Mouse (Mus musculus): ENCODE results near the gene Wfdc1. TPM values are rescaled to one million over a fixed set of nuclear protein-coding genes. Genes with fewer than 3 reads are reported as not detected.

Gene Wfdc1
- total RNA-seq, 2 experiments from 2014 or later: 33.5 to 40.7 TPM

DNA sequence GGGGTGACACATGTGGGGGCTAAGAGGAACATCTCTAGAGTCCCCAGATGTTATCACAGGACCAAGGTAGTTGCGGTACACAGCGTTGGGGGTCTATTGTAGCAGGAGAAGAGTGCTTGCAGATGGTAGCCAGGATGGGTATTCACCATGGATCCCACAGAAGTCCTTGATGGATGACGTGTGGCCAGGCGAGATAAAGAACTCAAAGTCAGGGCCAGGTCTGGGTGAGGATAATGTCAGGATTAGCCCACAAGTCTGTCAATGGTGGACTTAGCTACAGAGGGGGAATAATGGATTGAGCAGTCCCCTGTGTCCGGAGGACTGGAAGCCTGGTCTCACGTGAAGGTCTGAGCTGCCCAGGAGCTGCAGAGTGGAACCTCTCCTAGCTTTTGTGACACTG is 58.4 kb downstream of the Wfdc1 start:
- intact Hi-C loops (cut with DNase I): no loop called here
- no peak for DNase-seq

DNA sequence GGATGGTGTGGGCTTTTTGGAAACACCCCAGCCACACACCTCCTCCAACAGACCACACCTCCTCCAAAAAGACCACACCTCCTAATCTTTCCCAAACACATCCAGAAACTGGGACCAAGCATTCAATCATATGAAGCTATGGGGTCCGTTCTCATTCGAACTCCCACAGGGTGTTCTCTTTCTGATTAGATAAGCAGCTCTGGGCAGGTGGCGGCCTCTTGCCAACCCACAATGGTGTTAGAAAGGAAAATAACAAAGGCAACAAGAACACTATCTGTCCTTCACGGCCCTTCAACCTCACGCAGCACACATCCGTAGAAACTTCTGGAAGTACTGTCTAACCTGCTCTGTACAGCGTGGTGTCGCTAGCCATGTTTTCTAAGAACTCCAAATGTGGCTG is 60.9 kb downstream of the Wfdc1 start:
- intact Hi-C loops (cut with DNase I): no loop called here
- no peak for DNase-seq

- intact Hi-C loops (cut with DNase I): no loop called here
Observed at GRCm38 (mm10) chr8:119728351-119728895, 62.3 kb downstream of the Wfdc1 start.

DNA sequence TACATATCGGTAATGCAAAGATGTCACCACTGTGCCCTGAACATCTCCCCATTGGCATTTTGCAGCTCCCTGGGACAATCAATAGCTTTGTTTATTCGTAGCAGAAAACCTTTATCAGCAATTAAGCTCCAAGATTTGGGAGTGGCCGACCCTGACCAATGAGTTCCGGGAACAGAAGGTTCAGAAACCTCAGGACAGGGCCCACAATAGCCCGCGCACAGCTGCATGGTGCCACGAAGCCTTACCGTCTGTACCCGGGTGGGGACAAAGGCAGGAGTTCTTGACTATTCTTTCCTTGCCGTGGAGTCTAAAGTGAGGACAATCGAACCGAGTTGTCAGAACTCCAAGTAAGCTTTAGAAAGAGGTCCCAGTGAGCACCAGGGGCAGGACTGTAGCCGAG is 65.9 kb downstream of the Wfdc1 start:
- intact Hi-C loops (cut with DNase I): no loop called here
- no peak for DNase-seq

More at GRCm38 (mm10) chr8:119728351-119728895, 62.3 kb downstream of the Wfdc1 start:
- DNase-seq: no peak

DNA sequence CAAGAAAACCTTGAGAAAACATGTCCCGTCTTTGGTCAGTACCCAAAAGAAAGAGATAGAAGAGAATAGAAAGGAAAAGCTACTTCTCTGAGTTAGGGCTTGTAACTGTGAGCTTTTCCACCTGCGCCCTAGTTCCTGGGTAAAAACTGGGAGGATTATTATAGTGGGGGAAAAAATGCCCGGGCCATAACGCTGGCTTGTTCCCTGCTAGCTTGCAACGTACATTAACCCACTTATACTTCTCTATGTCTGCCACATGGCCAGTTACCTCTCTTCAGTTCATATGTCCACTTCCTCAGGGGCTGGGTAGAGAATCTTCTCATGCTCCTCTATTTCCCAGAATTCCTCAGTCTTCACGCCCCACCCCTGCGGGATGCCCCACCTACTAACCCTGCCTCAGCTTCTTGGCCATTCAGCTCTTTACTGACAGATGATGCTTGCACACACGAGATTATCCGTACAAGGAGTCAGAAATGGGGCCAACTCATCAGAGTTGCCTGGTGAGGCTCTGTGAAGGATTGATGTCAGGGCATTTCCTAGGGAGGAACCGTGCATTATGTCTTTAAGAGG is 70.3 kb downstream of the Wfdc1 start:
- intact Hi-C loops (cut with DNase I): no loop called here
- no peak for DNase-seq

GRCm38 (mm10) chr8:119737093-119737900 is 71.1 kb downstream of the Wfdc1 start:
- no peak for DNase-seq
- intact Hi-C loops (cut with DNase I): no loop called here

Other genes with a start within 250 kb of the Wfdc1 start
- gene Osgin1, start 232.2 kb upstream of the Wfdc1 start, total RNA-seq (2021): 1 to 10 TPM; 4.6 to 7.4 TPM
- gene Necab2, start 219.6 kb upstream of the Wfdc1 start, total RNA-seq (2021): not detected
- not detected for gene Slc38a8, start 164.7 kb upstream of the Wfdc1 start, total RNA-seq (2021)
- gene Mbtps1, start 107.6 kb upstream of the Wfdc1 start, total RNA-seq (2021): 10 to 100 TPM; 39.7 to 41.3 TPM
- 10 to 100 TPM; 19.1 to 21.1 TPM for gene Hsdl1, start 91.2 kb upstream of the Wfdc1 start, total RNA-seq (2021)
- not detected for gene Dnaaf1, start 91.1 kb upstream of the Wfdc1 start, total RNA-seq (2021)
- 1 to 10 TPM; 3.6 to 3.8 TPM for gene Taf1c, start 61.1 kb upstream of the Wfdc1 start, total RNA-seq (2021)
- gene Adad2, start 53.6 kb upstream of the Wfdc1 start, total RNA-seq (2021): not detected
- gene Kcng4, start 30.7 kb upstream of the Wfdc1 start, total RNA-seq (2021): under 1 TPM; 0.11 to 0.22 TPM
- not detected for gene Atp2c2, start 33.6 kb downstream of the Wfdc1 start, total RNA-seq (2021)
- gene Tldc1, start 112.1 kb downstream of the Wfdc1 start, total RNA-seq (2021): 10 to 100 TPM; 11.1 to 13.3 TPM
- gene Cotl1, start 174.2 kb downstream of the Wfdc1 start, total RNA-seq (2021): 10 to 100 TPM; 17.5 to 19.0 TPM
- gene Klhl36, start 195.9 kb downstream of the Wfdc1 start, total RNA-seq (2021): 1 to 10 TPM; 2.5 to 2.6 TPM
- 10 to 100 TPM; 45.5 to 50.8 TPM for gene Usp10, start 244.0 kb downstream of the Wfdc1 start, total RNA-seq (2021)
- gene Gm20388, start 244.5 kb downstream of the Wfdc1 start, total RNA-seq (2021): 1 to 10 TPM; 3.5 to 4.9 TPM